Mouse (Mus musculus): Measurements from ENCODE around the gene Ckmt2.

GRCm38 (mm10) chr13:91884714-91885386 is 8.2 kb upstream of the Ckmt2 start:
- TF ChIP-seq CTCF (IDR thresholded peaks at IDR 0.05), result no peak
- TF ChIP-seq POLR2A (IDR thresholded peaks at IDR 0.05; ENCODE audit: insufficient read depth, low read depth, low read length), result no peak
- no peak for TF ChIP-seq EP300 (IDR thresholded peaks at IDR 0.05; ENCODE audit: insufficient read depth, low read depth, low read length)
